Mouse (Mus musculus): ENCODE results near the gene Olfr346.

Olfr346 gene

GRCm38 (mm10) chr2:36685488-36685887 lies at the start of gene Olfr346:
Olfr346 (plus strand) TSS chr2:36685788.
- ATAC-seq (ENCODE audit: low TSS enrichment), result no peak

GRCm38 (mm10) chr2:36639741-36640140 lies 45.8 kb upstream of the Olfr346 start, which contains the start of gene Olfr345:
Olfr345 (plus strand) TSS chr2:36640041.
- no peak for ATAC-seq (ENCODE audit: low TSS enrichment)

- ATAC-seq (ENCODE audit: low TSS enrichment), result no peak
These were observed 46.0 kb downstream of the Olfr346 start, which contains the start of gene Olfr347 for GRCm38 (mm10) chr2:36731602-36732001. Olfr347 (plus strand) TSS chr2:36731902.

- ATAC-seq (ENCODE audit: low TSS enrichment), result no peak
These were observed 50.6 kb downstream of the Olfr346 start for GRCm38 (mm10) chr2:36736226-36736625.

All from frontal cortex, adult (tissue).